Mouse (Mus musculus) ES-E14 (cell line): Measurements from ENCODE around the gene Uchl4. TPM values are rescaled to one million over a fixed set of nuclear protein-coding genes. Genes with fewer than 3 reads are reported as not detected.

Experiments
- DNase-seq: peaks from one replicate; pipeline ENCODE4 v3.0.0-alpha.2; 2013; ENCODE audit warnings: low read depth, low spot score
- H3K27ac ChIP-seq: 2 replicates; pipeline ENCODE4 v1.5.1; 2012; ENCODE audit warnings: low read depth, mild to moderate bottlenecking, low read length, moderate library complexity, mixed read lengths; ENCODE audit not compliant: poor library complexity, insufficient read depth, severe bottlenecking
- H3K36me3 ChIP-seq: 2 replicates; pipeline ENCODE4 v1.6.1; 2012; ENCODE audit warnings: mild to moderate bottlenecking, low read length, moderate library complexity, mixed read lengths; ENCODE audit not compliant: control insufficient read depth, poor library complexity, insufficient read depth, severe bottlenecking
- H3K4me1 ChIP-seq, 2 experiments: fragments of 150-350 bp in 1 of 2; sonication (generic) in 1 of 2; 2 replicates each; pipeline ENCODE4 v1.6.1; 2012; ENCODE audit warnings: low read length in 2 of 2, mild to moderate bottlenecking in 1 of 2, mixed read lengths in 1 of 2; ENCODE audit not compliant: control insufficient read depth in 2 of 2, insufficient read depth in 2 of 2, poor library complexity in 1 of 2
- H3K4me3 ChIP-seq, 2 experiments: fragments of 150-350 bp in 1 of 2; sonication (generic) in 1 of 2; 2 replicates each; pipeline ENCODE4 v1.5.1; 2012; ENCODE audit warnings: low read length in 2 of 2, low read depth in 1 of 2, mild to moderate bottlenecking in 1 of 2, mixed read lengths in 1 of 2; ENCODE audit not compliant: insufficient read depth in 1 of 2, poor library complexity in 1 of 2, severe bottlenecking in 1 of 2
- H3K9ac ChIP-seq: 2 replicates; pipeline ENCODE4 v1.6.1; 2012; ENCODE audit warnings: low read depth, mild to moderate bottlenecking, low read length, mixed read lengths; ENCODE audit not compliant: poor library complexity, insufficient read depth, severe bottlenecking
- H3K9me3 ChIP-seq: fragments of 150-350 bp; sonication (generic); 2 replicates; pipeline ENCODE4 v1.6.1; 2012; ENCODE audit warnings: low read depth, mild to moderate bottlenecking, low read length; ENCODE audit not compliant: control insufficient read depth, insufficient read depth
- CHD2 ChIP-seq: IDR thresholded peaks from 2 replicates; pipeline ENCODE4 v1.6.1; 2014; ENCODE audit warnings: mild to moderate bottlenecking, low read depth, low read length, inconsistent platforms
- HCFC1 ChIP-seq: IDR thresholded peaks from 2 replicates; pipeline ENCODE4 v1.6.1; 2012; ENCODE audit warnings: low read length, inconsistent platforms, borderline replicate concordance; ENCODE audit not compliant: insufficient read depth
- MAFK ChIP-seq: IDR thresholded peaks from 2 replicates; pipeline ENCODE4 v1.6.1; 2014; ENCODE audit warnings: mild to moderate bottlenecking, low read depth, low read length, inconsistent platforms; ENCODE audit not compliant: insufficient read depth
- ZC3H11A ChIP-seq: IDR thresholded peaks from 2 replicates; pipeline ENCODE4 v1.6.1; 2012; ENCODE audit warnings: low read depth, mild to moderate bottlenecking, inconsistent platforms, low read length, borderline replicate concordance
- ZNF384 ChIP-seq: IDR thresholded peaks from 2 replicates; pipeline ENCODE4 v1.6.1; 2012; ENCODE audit warnings: low read depth, low read length, inconsistent platforms
- in situ Hi-C, 2 experiments: fragments of 600-800 bp; cut with MboI; formaldehyde crosslinking; loops; one replicate each; pipeline ENCODE4 v1.15.1; 2025; ENCODE audit warnings: low sequenced_read_pairs in 2 of 2, inconsistent platforms in 1 of 2; ENCODE audit not compliant: unreplicated experiment in 2 of 2
- total RNA-seq: library from RNA; depleted of rRNA; stranded (reverse); fragments of 300-350 nt; gene quantifications from 2 replicates; pipeline ENCODE4 v1.2.3, GENCODE M21; 2012

Gene Uchl4
- total RNA-seq, 1 experiment = 0.54 TPM

GRCm38 (mm10) chr9:64217887-64218286 lies 17.1 kb upstream of the Uchl4 start:
- in situ Hi-C loops = no loop called here
- Histone ChIP-seq H3K9me3 (no peaks in the 10 kb centered on the region), H3K4me3 (no peak overlapping the region), H3K9ac (no peak overlapping the region), H3K36me3 (peaks cover 3% of the 10 kb centered on the region; the same call in 1 of the 2 replicates), H3K4me1 (peaks cover 11 to 20% of the 10 kb centered on the region in 2 experiments), H3K27ac (no peak overlapping the region)
- DNase-seq = no peak
- TF ChIP-seq MAFK (peak; percentile 68), ZNF384 (no peak), CHD2 (no peak), HCFC1 (no peak)

DNA sequence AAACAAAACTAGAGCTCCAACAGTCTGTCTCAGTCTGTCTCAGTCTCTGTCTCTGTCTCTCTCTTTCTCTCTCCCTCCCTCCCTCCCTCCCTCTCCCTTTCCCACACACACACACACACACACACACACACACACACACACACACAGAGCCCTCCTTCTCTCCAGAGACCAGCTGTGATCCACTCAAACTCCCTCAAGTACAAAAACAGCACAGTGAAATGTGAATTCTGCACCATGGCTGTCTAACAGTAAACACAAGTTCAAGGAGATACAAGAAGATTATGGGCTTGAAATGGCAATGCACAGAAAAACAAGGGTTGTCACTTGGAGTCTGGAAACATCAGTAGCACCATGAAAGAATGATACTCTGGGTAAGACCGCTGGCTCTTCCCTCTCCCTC lies 15.7 kb upstream of the Uchl4 start:
- DNase-seq = no peak
- H3K4me3 ChIP-seq = no peak overlapping the region
- no peak overlapping the region for H3K9ac ChIP-seq
- H3K9me3 ChIP-seq = no peaks in the 10 kb centered on the region
- TF ChIP-seq ZC3H11A (no peak), MAFK (no peak), HCFC1 (no peak), ZNF384 (no peak), CHD2 (no peak)
- no peaks in the 10 kb centered on the region; the same call in 1 of the 2 replicates for H3K36me3 ChIP-seq
- in situ Hi-C loops = no loop called here
- peaks cover 13 to 20% of the 10 kb centered on the region in 2 experiments for H3K4me1 ChIP-seq
- H3K27ac ChIP-seq = no peak overlapping the region; the same call in 1 of the 2 replicates

- no peak for TF ChIP-seq ZNF384
- no peak for TF ChIP-seq ZC3H11A
- no peak for TF ChIP-seq CHD2
- no peak for TF ChIP-seq MAFK
- TF ChIP-seq HCFC1 = no peak
- H3K27ac ChIP-seq = no peak overlapping the region; the same call in 1 of the 2 replicates
- H3K4me3 ChIP-seq = no peak overlapping the region
- no peak for DNase-seq
- H3K9me3 ChIP-seq = no peaks in the 10 kb centered on the region
- peaks cover 13 to 18% of the 10 kb centered on the region in 2 experiments for H3K4me1 ChIP-seq
- no peak overlapping the region for H3K9ac ChIP-seq
- in situ Hi-C loops = no loop called here
- no peaks in the 10 kb centered on the region; the same call in 1 of the 2 replicates for H3K36me3 ChIP-seq
Measured at GRCm38 (mm10) chr9:64219772-64220420, 15.1 kb upstream of the Uchl4 start.

DNA sequence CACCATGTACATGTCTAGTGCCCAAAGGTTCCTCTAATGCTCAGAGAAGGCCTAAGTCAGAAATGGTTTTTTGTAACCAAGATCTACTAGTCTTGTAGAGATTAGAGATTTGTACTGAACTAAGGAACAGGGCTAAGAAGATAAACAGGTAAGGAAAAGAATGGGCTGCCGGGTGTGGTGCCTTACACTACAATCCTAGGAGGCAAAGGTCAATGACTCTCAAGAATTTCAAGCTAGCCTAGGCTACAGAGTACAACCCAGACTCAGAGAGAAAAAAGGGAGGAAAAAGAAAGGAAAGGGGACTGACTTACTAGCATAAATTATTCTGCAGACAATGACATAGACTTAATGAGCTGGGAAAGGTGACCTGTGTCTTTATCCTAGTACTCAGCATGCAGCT lies 14.4 kb upstream of the Uchl4 start:
- H3K4me1 ChIP-seq = peaks cover 13 to 16% of the 10 kb centered on the region in 2 experiments
- no peak overlapping the region; the same call in 1 of the 2 replicates for H3K27ac ChIP-seq
- in situ Hi-C loops = no loop called here
- no peak overlapping the region for H3K9ac ChIP-seq
- no peak for TF ChIP-seq HCFC1
- TF ChIP-seq CHD2 = no peak
- TF ChIP-seq ZC3H11A = no peak
- TF ChIP-seq ZNF384 = no peak
- TF ChIP-seq MAFK = no peak
- H3K4me3 ChIP-seq = no peak overlapping the region
- DNase-seq = no peak
- H3K36me3 ChIP-seq = peaks cover under 1% of the 10 kb centered on the region; the same call in 1 of the 2 replicates
- H3K9me3 ChIP-seq = no peaks in the 10 kb centered on the region
